Mouse (Mus musculus) thymus, adult 2 months (tissue): ENCODE data around the gene Ism2. TPM values are rescaled to one million over a fixed set of nuclear protein-coding genes. Genes with fewer than 3 reads are reported as not detected.

Experiments
- DNase-seq: peaks from one replicate; pipeline ENCODE4 v3.0.0; 2021
- H3K27ac ChIP-seq: fragments of 200-500 bp; 2 replicates; pipeline ENCODE4 v1.5.1; 2012; ENCODE audit warnings: low read length, control low read depth; ENCODE audit not compliant: control insufficient read depth, insufficient read depth
- H3K27me3 ChIP-seq: fragments of 200-500 bp; 2 replicates; pipeline ENCODE4 v1.6.1; 2012; ENCODE audit warnings: mild to moderate bottlenecking, low read length, moderate library complexity, mixed read lengths; ENCODE audit not compliant: control insufficient read depth, insufficient read depth
- H3K36me3 ChIP-seq: fragments of 200-500 bp; 2 replicates; pipeline ENCODE4 v1.6.1; 2012; ENCODE audit warnings: mild to moderate bottlenecking, low read length, moderate library complexity; ENCODE audit not compliant: control insufficient read depth, insufficient read depth
- H3K4me1 ChIP-seq: fragments of 200-500 bp; replicated peaks from 2 replicates; pipeline ENCODE4 v1.6.1; 2012; ENCODE audit warnings: low read length; ENCODE audit not compliant: control insufficient read depth, insufficient read depth
- H3K4me3 ChIP-seq: fragments of 200-500 bp; 2 replicates; pipeline ENCODE4 v1.5.1; 2012; ENCODE audit warnings: mild to moderate bottlenecking, low read length, control low read depth, moderate library complexity; ENCODE audit not compliant: control insufficient read depth, insufficient read depth
- CTCF ChIP-seq: fragments of 200-500 bp; IDR thresholded peaks from 2 replicates; pipeline ENCODE4 v1.5.1; 2012; ENCODE audit warnings: mild to moderate bottlenecking, control low read depth, low read length, moderate library complexity, borderline replicate concordance; ENCODE audit not compliant: control insufficient read depth, poor library complexity, insufficient read depth; ENCODE audit errors: extremely low read depth
- POLR2A ChIP-seq: fragments of 200-500 bp; IDR thresholded peaks from 2 replicates; pipeline ENCODE4 v1.6.1; 2012; ENCODE audit warnings: mild to moderate bottlenecking, low read length, control low read depth, moderate library complexity; ENCODE audit not compliant: control insufficient read depth, poor library complexity, insufficient read depth; ENCODE audit errors: extremely low read depth
- WGBS: fragments of 180-500 bp; shearing (Covaris S2); methylation state at CpG from one replicate; pipeline ENCODE4 v1.1.7; 2018; 5-methylcytosine and 5-hydroxymethylcytosine counted together
- polyA plus RNA-seq: library from polyadenylated mRNA; depleted of rRNA; stranded (reverse); fragments of >200 nt; gene quantifications from 2 replicates; pipeline ENCODE4 v1.2.3, GENCODE M21; 2012

The Ism2 gene
- polyA plus RNA-seq, 1 experiment: 0.05 TPM

DNA sequence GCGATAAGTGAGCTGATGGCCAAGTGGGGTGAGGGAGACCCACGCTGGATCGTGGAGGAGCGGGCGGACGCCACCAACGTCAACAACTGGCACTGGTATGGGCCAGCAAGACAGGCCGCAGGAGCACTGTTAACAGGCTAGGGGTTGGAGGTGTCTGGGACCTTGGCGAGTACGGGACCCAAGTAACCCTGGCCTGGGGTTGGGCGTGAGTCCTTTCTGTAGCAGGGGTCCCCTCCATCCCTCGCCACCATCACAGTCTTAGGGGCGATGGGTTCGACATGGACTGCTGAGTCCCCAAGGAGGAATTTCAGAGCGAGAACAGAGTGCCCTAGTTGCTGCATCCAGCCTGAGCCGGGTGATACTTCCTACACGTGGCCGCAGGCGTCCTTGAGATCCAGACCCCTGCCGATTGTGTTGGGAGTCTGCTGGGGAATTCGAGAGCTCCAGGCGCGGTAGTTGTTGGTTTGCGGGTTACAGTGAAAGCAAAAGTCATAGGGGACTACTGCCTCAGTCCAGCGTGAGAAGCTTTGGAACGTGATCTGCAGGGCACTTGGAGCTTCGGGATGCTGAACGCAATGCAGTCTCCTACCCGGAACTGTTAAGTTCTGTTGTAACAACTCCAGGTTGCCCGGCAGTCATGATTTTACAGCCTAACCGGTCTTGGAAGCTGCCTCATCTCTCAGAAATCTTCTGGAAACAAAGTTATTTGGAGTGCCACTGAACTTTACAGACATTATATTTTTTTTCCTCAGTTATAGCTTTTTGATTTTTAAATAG, 32.5 kb downstream of the Ism2 start:
- no peak for TF ChIP-seq CTCF
- no peak for TF ChIP-seq POLR2A
- DNase-seq: no peak
- H3K27me3 ChIP-seq: no peaks in the 10 kb centered on the region
- peak overlapping the region; percentile 47 for H3K27ac ChIP-seq
- WGBS: under 1% methylated on average over 31 of the region's 31 CpGs
- peaks cover 10% of the 10 kb centered on the region for H3K4me1 ChIP-seq
- peaks cover 32% of the 10 kb centered on the region for H3K36me3 ChIP-seq
- peak overlapping the region; percentile 91 for H3K4me3 ChIP-seq

DNA sequence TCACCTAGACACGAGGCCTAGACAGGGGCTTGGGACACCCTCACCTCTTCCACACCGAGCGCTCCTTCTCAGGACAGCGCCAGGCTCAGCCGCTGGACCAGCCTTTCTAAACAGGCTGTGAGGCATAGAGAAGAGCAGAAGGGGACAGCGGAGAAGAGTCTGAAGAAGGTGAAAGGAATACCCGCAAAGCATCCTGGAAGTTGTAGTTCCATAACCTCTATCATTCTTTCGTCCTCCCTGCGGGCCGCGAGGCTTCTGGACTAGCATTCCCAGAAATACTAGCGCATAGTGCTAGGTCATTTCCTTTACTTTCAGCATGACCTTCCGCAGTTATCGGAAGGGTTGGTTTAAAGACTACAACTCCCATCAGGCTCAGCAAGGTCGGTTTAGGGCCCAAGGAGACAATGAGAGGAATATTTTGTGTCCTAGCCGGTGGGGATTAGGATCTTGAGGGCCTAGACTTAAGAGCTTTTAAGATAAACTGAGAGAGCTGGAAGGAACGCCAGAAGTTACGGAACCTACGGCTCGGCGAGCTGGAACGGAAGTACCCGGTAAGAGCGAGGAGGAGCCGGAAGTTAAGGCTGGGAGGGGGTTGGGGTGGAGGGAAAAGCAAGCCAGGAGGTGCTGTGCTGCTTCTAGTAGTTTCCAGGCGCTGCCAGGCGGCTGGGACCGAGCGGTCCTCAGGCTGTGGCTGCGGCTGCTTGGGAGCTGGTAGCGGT, 33.2 kb downstream of the Ism2 start, which contains the start of the genes Vipas39 and Ahsa1:
Gene Vipas39 (minus strand): TSS at position 149 of the 719 bp plus-strand sequence.
Gene Ahsa1 (plus strand): TSS at position 372 of the 719 bp plus-strand sequence.
- peaks cover 31% of the 10 kb centered on the region for H3K36me3 ChIP-seq
- H3K4me3 ChIP-seq: peak within 1 kb of the TSS; percentile 91
- no peaks in the 10 kb centered on the region for H3K27me3 ChIP-seq
- H3K4me1 ChIP-seq: peaks cover 10% of the 10 kb centered on the region
- whole genome bisulfite sequencing: under 1% methylated on average over 31 of the region's 31 CpGs
- TF ChIP-seq CTCF (no peak), POLR2A (peak; percentile 89)
- H3K27ac ChIP-seq: peak within 1 kb of the TSS; percentile 50
- peak; percentile 86 for DNase-seq

DNA sequence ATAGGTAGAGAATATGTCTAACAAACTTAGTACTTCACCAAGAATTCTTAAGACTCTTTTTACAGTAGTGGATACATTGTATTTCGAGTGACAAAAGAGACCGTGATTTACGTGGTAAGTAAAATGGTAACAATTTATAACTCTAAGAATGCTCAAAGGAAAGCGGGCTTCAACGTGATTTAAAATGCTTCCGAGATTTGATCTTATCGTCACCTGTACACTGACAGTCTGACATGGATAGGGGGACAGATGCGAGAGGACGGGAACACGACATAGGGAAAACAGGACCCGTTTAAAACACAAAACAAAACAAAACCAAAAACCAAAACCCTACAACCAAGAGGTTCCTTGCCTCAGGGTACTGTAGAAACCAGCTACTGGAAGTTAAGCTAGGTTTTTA, 34.1 kb downstream of the Ism2 start:
- peaks cover 26% of the 10 kb centered on the region for H3K36me3 ChIP-seq
- H3K27ac ChIP-seq: no peak overlapping the region
- no peaks in the 10 kb centered on the region for H3K27me3 ChIP-seq
- peak overlapping the region; percentile 81; the same call in 1 of the 2 replicates for H3K4me3 ChIP-seq
- WGBS: 14% methylated on average over 11 of the region's 11 CpGs
- no peak for DNase-seq
- TF ChIP-seq CTCF (no peak), POLR2A (no peak)
- peaks cover 10% of the 10 kb centered on the region for H3K4me1 ChIP-seq

DNA sequence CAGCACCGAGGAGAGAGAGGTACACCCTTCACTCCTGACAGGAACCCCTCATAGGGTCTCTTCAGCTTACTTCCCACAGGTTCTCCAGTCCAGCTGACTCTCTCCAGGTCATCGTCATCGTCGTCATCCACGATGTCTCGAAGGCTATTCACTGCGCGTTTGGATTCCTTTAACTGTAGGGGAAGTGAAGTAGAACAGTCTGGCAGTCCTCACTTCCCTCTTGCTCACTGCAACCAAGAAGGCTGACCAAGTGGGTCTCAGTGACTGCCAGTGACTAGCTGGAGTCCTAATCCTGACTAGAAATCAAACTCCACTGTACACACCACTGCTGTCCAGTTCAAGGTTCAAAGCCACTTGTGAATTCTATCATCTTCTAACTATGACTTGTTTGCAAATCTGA, 38.9 kb downstream of the Ism2 start:
- no peak for DNase-seq
- peaks cover 35% of the 10 kb centered on the region for H3K36me3 ChIP-seq
- H3K27me3 ChIP-seq: no peaks in the 10 kb centered on the region
- TF ChIP-seq POLR2A (no peak), CTCF (no peak)
- H3K4me1 ChIP-seq: no peaks in the 10 kb centered on the region
- no peak overlapping the region for H3K27ac ChIP-seq
- no peak overlapping the region for H3K4me3 ChIP-seq
- 96% methylated on average over 8 of the region's 8 CpGs for WGBS

DNA sequence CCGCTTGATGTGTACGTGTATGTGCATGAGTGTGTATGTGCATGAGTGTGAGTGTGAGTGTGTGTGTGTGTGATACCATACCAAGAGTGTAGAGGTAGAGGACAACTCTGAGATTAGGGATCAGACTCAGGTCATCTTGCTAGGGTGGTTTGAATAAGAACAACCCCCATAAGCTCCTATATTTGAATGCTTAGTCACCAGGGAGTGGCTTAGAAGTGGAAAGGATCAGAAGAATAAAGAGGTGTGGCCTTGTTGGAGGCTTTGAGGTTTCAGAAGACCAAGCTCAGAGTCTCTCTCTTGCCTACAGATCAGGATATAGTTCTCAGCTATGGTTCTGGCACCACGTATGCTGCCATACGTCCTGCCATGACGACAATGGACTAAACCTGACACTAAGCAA, 42.9 kb downstream of the Ism2 start:
- DNase-seq: no peak
- TF ChIP-seq CTCF (no peak), POLR2A (no peak)
- no peak overlapping the region for H3K4me3 ChIP-seq
- H3K27ac ChIP-seq: no peak overlapping the region
- no peaks in the 10 kb centered on the region for H3K27me3 ChIP-seq
- 91% methylated on average over 5 of the region's 5 CpGs for WGBS
- no peaks in the 10 kb centered on the region for H3K4me1 ChIP-seq
- peaks cover 36% of the 10 kb centered on the region for H3K36me3 ChIP-seq

DNA sequence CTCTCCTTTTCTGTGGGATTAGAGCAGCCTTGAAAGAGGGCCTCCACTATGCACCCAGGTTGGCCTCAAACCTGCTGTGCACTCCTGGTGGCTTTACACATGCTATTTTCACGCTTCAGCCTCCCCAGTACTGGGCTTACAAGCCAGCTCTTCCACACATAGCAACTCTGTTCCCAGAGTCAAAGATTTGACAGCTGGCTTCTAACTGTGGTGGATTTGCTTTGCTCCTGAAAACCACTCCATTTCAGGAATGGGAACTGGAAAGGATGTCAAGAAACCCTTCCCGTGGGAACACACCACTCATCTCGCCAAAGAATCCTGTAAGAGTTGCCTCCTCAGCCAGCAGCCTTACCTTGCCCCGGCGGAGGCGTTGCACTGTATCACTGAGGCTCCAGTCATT, 45.6 kb downstream of the Ism2 start:
- Histone ChIP-seq H3K36me3 (peaks cover 42% of the 10 kb centered on the region), H3K27me3 (no peaks in the 10 kb centered on the region), H3K4me3 (no peak overlapping the region), H3K4me1 (no peaks in the 10 kb centered on the region), H3K27ac (no peak overlapping the region)
- DNase-seq: no peak
- WGBS: 95% methylated on average over 6 of the region's 6 CpGs
- no peak for TF ChIP-seq POLR2A
- TF ChIP-seq CTCF: no peak
